Mouse (Mus musculus): ENCODE results near the gene Mrpl24. TPM values are rescaled to one million over a fixed set of nuclear protein-coding genes. Genes with fewer than 3 reads are reported as not detected.
A peak's percentile ranks its signal among the peaks of the same experiment; 100 is the strongest.

The Mrpl24 gene
- polyA plus RNA-seq, 1 experiment: 96.3 TPM

DNA sequence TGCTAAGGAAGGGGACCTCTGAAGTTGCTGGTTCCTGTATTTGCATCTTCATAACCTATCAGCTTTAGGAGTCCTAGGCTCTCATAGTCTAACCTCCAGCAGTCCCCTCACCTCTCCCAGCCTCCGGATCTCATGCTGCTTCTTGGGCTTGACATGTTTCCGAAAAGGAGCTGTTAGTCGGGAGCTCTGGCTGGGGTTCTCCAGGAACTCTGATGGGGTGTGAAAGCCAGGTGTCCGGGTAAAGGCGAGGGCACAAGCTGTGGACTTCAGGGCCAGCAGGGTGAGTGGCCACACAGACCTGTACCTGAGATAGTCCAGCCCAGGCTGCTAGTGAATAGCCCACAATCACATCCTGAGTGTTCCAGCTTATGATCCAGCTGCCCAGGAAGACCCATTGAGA is 8.1 kb downstream of the Mrpl24 start:
- TF ChIP-seq CTCF (IDR thresholded peaks at IDR 0.05; ENCODE audit: control insufficient read depth, insufficient read depth, insufficient replicate concordance, low read depth, low read length) (no peak), POLR2A (IDR thresholded peaks at IDR 0.05; ENCODE audit: control insufficient read depth, low read depth, low read length) (no peak)
- H3K36me3 ChIP-seq (ENCODE audit: control insufficient read depth, insufficient read depth, low read length): peaks cover 7% of the 10 kb centered on the region

DNA sequence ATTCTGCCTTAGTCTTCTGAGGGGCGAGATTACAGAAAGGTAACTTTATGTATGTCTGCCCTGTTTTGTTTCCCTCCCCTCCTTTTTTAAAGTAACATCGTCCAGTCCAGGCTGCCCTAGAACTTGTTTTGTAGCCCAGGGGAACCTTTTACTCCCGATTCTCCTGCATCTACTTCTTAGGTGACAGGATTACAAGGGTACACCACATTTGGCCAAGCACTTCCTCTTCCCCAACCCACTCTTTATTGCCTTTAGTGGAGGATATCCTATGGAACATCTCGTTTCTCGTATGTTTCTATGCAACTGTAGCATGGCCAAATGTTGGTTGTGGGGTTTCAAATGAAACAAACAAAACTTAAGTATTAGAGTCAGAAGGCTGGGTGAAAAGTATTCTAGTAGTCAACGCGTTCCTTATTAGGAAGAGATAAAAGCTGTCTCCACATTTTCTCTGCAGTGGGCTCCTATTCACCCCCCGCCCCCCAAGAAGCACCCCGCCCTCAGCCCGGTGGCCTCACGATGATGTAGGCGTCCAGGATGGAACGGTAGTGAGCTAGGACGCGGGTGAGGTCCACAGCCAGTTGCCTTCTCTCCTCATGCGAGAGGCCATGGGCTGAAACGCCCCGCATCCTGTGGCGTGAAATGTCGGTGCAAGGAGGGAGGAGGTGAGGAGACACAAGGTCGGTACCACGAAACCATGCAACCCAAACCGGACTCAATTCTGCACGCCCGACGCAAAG is 10.2 kb downstream of the Mrpl24 start:
- peaks cover 1% of the 10 kb centered on the region for H3K36me3 ChIP-seq (ENCODE audit: control insufficient read depth, insufficient read depth, low read length)

More for the DNA sequence above, 8.1 kb downstream of the Mrpl24 start:
- Histone ChIP-seq H3K4me3 (ENCODE audit: control insufficient read depth, low read depth, low read length) (no peak overlapping the region), H3K4me1 (ENCODE audit: control insufficient read depth, insufficient read depth, low read length) (peaks cover 2% of the 10 kb centered on the region), H3K27me3 (ENCODE audit: control insufficient read depth, insufficient read depth, low read length) (no peaks in the 10 kb centered on the region), H3K27ac (ENCODE audit: control insufficient read depth, insufficient read depth, low read depth, low read length) (no peak overlapping the region)

DNA sequence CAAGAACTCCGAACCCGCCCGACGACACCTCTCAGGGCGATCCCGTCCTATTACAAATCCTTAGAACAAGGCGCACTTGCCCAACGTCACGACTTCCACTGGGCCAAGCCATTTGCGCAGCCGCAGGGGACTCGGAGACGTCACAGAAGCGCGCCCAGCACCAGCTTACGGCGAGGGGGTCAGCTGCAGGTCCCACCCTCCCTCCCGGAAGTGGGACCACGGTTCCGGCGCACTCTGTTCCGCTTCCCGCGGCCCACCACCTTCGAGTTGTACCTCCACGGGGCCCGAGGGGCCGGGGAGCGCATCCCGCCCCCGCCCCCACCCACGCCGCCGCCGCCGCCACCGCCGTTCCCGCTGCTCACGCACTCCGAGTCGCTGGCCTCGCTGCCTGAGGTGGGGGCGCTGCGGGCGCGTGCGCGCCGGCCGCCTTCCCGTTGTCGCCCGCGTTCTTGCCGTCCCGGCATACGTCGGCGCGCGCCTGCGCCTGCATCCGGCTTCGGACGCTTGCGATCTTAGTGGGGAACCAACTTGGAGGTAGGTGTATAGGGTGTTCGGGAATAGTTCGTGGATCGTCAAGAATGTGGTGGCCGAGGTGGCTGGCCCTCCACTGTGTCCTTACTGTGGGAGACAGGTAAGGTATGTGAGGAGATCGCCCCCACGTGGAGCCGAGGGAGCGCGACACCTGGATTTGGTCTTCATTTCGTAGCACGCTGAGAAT is 10.9 kb downstream of the Mrpl24 start, which contains the start of the genes Isg20l2 and Rrnad1:
TSS of gene Isg20l2 (plus strand) at position 237 of the 718 bp plus-strand sequence.
TSS of gene Rrnad1 (minus strand) at position 640 of the 718 bp plus-strand sequence.
- Histone ChIP-seq H3K4me3 (ENCODE audit: control insufficient read depth, low read depth, low read length) (peak within 1 kb of the TSS; percentile 97), H3K4me1 (ENCODE audit: control insufficient read depth, insufficient read depth, low read length) (peaks cover 2% of the 10 kb centered on the region), H3K27me3 (ENCODE audit: control insufficient read depth, insufficient read depth, low read length) (no peaks in the 10 kb centered on the region), H3K36me3 (ENCODE audit: control insufficient read depth, insufficient read depth, low read length) (peaks cover 1% of the 10 kb centered on the region), H3K27ac (ENCODE audit: control insufficient read depth, insufficient read depth, low read depth, low read length) (peak within 1 kb of the TSS; percentile 91)
- peak; percentile 67; the same call in 1 of the 2 replicates for TF ChIP-seq CTCF (IDR thresholded peaks at IDR 0.05; ENCODE audit: control insufficient read depth, insufficient read depth, insufficient replicate concordance, low read depth, low read length)
- peak; percentile 71 for TF ChIP-seq POLR2A (IDR thresholded peaks at IDR 0.05; ENCODE audit: control insufficient read depth, low read depth, low read length)

More for the DNA sequence above, 10.2 kb downstream of the Mrpl24 start:
- Histone ChIP-seq H3K4me1 (ENCODE audit: control insufficient read depth, insufficient read depth, low read length) (peaks cover 2% of the 10 kb centered on the region), H3K4me3 (ENCODE audit: control insufficient read depth, low read depth, low read length) (peak overlapping the region; percentile 97), H3K27me3 (ENCODE audit: control insufficient read depth, insufficient read depth, low read length) (no peaks in the 10 kb centered on the region), H3K27ac (ENCODE audit: control insufficient read depth, insufficient read depth, low read depth, low read length) (peak overlapping the region; percentile 84)
- TF ChIP-seq CTCF (IDR thresholded peaks at IDR 0.05; ENCODE audit: control insufficient read depth, insufficient read depth, insufficient replicate concordance, low read depth, low read length): no peak
- TF ChIP-seq POLR2A (IDR thresholded peaks at IDR 0.05; ENCODE audit: control insufficient read depth, low read depth, low read length): no peak

- no peak for TF ChIP-seq CTCF (IDR thresholded peaks at IDR 0.05; ENCODE audit: control insufficient read depth, insufficient read depth, insufficient replicate concordance, low read depth, low read length)
- TF ChIP-seq POLR2A (IDR thresholded peaks at IDR 0.05; ENCODE audit: control insufficient read depth, low read depth, low read length): no peak
- Histone ChIP-seq H3K4me3 (ENCODE audit: control insufficient read depth, low read depth, low read length) (no peak overlapping the region), H3K27ac (ENCODE audit: control insufficient read depth, insufficient read depth, low read depth, low read length) (no peak overlapping the region), H3K4me1 (ENCODE audit: control insufficient read depth, insufficient read depth, low read length) (peaks cover 2% of the 10 kb centered on the region), H3K27me3 (ENCODE audit: control insufficient read depth, insufficient read depth, low read length) (no peaks in the 10 kb centered on the region), H3K36me3 (ENCODE audit: control insufficient read depth, insufficient read depth, low read length) (peaks cover 2% of the 10 kb centered on the region)
These were observed 14.7 kb downstream of the Mrpl24 start for GRCm38 (mm10) chr3:87934026-87934425.

DNA sequence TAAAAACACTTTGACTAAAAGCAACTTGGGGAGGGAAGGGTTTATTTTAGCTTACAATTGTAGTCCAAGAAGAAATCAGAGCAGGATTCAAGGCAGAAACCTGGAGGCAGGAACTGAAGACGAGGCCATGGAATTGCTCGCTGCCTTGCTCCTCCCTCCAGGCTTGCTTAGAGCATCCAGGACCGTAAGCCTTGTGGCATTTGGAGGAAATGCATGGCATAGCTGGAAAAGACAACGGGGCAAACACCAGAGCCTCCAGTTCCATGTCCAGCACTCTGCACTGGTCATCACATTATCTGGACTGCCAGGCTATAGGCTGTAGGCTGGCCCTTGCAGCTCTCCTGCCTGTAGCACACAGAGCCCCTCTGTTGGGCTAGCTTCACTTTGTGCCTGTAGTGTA is 15.2 kb downstream of the Mrpl24 start:
- Histone ChIP-seq H3K27ac (ENCODE audit: control insufficient read depth, insufficient read depth, low read depth, low read length) (no peak overlapping the region), H3K36me3 (ENCODE audit: control insufficient read depth, insufficient read depth, low read length) (peaks cover 2% of the 10 kb centered on the region), H3K4me1 (ENCODE audit: control insufficient read depth, insufficient read depth, low read length) (no peaks in the 10 kb centered on the region), H3K27me3 (ENCODE audit: control insufficient read depth, insufficient read depth, low read length) (no peaks in the 10 kb centered on the region), H3K4me3 (ENCODE audit: control insufficient read depth, low read depth, low read length) (no peak overlapping the region)
- no peak for TF ChIP-seq POLR2A (IDR thresholded peaks at IDR 0.05; ENCODE audit: control insufficient read depth, low read depth, low read length)
- TF ChIP-seq CTCF (IDR thresholded peaks at IDR 0.05; ENCODE audit: control insufficient read depth, insufficient read depth, insufficient replicate concordance, low read depth, low read length): no peak

- TF ChIP-seq POLR2A (IDR thresholded peaks at IDR 0.05; ENCODE audit: control insufficient read depth, low read depth, low read length) (no peak), CTCF (IDR thresholded peaks at IDR 0.05; ENCODE audit: control insufficient read depth, insufficient read depth, insufficient replicate concordance, low read depth, low read length) (no peak)
- Histone ChIP-seq H3K4me3 (ENCODE audit: control insufficient read depth, low read depth, low read length) (no peak overlapping the region), H3K36me3 (ENCODE audit: control insufficient read depth, insufficient read depth, low read length) (peaks cover 2% of the 10 kb centered on the region), H3K27me3 (ENCODE audit: control insufficient read depth, insufficient read depth, low read length) (no peaks in the 10 kb centered on the region), H3K27ac (ENCODE audit: control insufficient read depth, insufficient read depth, low read depth, low read length) (no peak overlapping the region), H3K4me1 (ENCODE audit: control insufficient read depth, insufficient read depth, low read length) (no peaks in the 10 kb centered on the region)
These were observed 15.9 kb downstream of the Mrpl24 start for GRCm38 (mm10) chr3:87935201-87935600.

DNA sequence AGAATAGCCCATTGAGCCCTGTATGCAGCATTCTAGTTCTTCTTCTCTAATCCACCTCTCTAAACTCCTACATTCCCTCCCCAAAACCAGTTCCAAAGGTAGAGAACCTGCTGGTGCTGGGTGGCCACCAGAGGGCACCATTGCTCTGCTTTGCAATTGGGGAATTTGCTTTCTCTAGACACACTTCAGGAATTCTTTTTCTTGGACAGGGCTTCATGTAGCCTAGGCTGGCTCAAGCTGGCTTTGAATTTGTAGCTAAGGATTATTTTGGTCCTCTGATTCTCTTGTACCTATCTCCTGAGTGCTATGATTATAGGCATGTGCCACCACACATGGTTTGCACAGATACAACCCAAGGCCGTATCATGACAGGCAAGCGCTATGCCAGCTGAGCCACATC is 16.5 kb downstream of the Mrpl24 start:
- TF ChIP-seq CTCF (IDR thresholded peaks at IDR 0.05; ENCODE audit: control insufficient read depth, insufficient read depth, insufficient replicate concordance, low read depth, low read length) (peak; percentile 55; the same call in 1 of the 2 replicates), POLR2A (IDR thresholded peaks at IDR 0.05; ENCODE audit: control insufficient read depth, low read depth, low read length) (no peak)
- Histone ChIP-seq H3K36me3 (ENCODE audit: control insufficient read depth, insufficient read depth, low read length) (peaks cover 2% of the 10 kb centered on the region), H3K4me3 (ENCODE audit: control insufficient read depth, low read depth, low read length) (no peak overlapping the region), H3K27me3 (ENCODE audit: control insufficient read depth, insufficient read depth, low read length) (no peaks in the 10 kb centered on the region), H3K4me1 (ENCODE audit: control insufficient read depth, insufficient read depth, low read length) (no peaks in the 10 kb centered on the region), H3K27ac (ENCODE audit: control insufficient read depth, insufficient read depth, low read depth, low read length) (no peak overlapping the region)

All from testis, adult 2 months (tissue).